Mouse (Mus musculus) lung, postnatal 14 days (tissue): Measurements from ENCODE around the gene Glra3.

Experiments used
- DNase-seq: peaks from one replicate; pipeline ENCODE4 v3.0.0; 2021

Glra3 gene

DNA sequence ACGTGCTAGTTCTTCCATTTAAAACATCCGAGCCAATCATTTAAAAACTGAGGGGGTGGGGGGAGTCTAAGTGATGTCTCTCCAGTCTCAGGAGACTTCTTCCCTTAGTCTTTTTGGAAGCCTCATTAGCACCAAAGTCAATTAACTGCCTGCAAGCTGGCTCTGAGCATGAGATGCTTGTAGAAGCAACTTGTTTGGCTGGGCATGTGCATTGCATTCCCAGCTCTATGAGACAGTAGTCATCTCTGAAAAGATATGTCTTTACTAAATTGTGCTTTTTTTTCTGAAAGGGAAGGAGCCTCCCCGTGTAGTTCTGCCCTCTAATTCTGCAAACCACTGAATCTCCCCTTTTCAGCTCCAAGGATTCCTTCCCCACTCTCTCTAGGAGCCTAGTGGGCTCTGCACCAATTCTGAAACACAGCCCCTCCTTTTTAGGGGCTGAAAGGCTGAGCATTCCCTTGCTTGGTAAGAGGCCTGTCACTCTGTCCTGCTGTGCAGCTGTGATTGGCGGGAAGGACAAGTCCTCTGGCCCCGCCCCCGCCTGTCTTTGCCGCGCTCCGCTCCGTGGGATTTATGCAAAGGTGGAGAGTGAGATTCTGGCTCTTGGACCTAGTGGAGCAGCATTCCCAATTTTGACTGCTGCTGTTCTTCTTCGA, at the start of gene Glra3:
Gene Glra3, plus strand, starts transcription at position 591 of the 656 bp plus-strand sequence.
- DNase-seq = no peak

GRCm38 (mm10) chr8:55906848-55907247, 33.4 kb upstream of the Glra3 start, which contains the start of gene Adam29:
Gene Adam29, minus strand, starts transcription at chr8:55906948.
- DNase-seq = no peak

- DNase-seq = peak; percentile 5
These were observed 243 bp downstream of the Glra3 start for GRCm38 (mm10) chr8:55940526-55940880.

GRCm38 (mm10) chr8:55964759-55965320, 24.6 kb downstream of the Glra3 start:
- DNase-seq = no peak

DNA sequence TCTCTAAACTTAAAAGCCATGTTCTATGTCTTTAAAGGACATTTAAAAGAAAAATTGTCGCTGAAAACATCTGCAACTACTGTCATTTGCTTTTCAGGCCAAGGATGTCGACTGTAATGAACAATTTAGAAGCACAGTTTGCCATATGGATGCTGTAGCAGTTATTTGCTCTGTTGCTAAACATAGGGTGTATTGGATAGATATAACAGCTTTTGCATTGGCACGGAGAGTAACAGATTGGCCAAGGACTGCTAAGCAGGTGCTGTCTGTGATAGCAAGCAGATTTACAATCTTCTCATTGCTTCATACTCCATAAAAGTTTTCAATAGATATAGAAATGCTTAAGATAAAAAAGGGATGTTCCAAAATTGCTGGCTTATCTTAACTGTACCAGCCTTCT, 57.6 kb downstream of the Glra3 start:
- no peak for DNase-seq

- no peak for DNase-seq
These were observed 114.1 kb downstream of the Glra3 start for GRCm38 (mm10) chr8:56054324-56054723.

DNA sequence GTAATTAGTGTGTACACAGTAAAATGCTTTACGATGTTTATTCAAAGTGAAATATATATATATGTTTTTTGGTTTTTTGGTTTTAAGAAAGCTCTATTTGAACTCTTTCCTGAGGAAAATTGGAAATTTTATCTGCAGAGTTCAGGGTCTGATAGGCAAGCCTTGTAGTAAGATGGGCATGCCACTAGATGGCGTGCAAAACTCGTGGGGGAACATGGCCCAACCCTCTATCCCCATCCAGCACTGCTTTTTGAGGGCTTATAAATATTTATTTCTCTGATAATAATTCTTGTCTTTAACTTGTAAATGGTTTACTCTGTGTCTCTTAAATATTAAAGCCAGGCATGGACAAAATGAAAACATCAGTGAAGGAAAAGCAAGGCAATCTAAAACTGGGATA, 122.8 kb downstream of the Glra3 start:
- peak; percentile 71 for DNase-seq

- no peak for DNase-seq
These were observed 130.4 kb downstream of the Glra3 start for GRCm38 (mm10) chr8:56070486-56071254.

- DNase-seq = no peak
These were observed 143.4 kb downstream of the Glra3 start for GRCm38 (mm10) chr8:56083654-56084053.

DNA sequence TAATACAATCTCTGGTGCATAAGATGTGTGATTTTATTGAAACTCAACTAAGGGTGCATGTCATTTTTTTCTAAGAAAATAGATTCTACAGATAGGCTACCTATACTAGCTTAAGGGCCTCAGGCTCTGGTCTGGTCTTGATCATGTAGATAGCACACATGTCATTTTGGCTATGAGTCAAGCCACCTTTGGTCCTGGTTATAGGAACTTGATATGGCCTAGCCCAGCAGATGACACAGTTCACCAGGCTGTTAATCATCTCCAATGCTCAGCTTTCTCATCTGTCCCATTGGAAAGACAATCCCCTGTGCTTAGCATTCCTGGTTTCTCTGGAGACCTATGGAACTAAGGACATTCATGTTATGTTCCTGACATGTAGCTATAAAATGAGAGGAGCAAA, 154.1 kb downstream of the Glra3 start:
- no peak for DNase-seq

GRCm38 (mm10) chr8:56110296-56110695, 170.0 kb downstream of the Glra3 start:
- no peak for DNase-seq

DNA sequence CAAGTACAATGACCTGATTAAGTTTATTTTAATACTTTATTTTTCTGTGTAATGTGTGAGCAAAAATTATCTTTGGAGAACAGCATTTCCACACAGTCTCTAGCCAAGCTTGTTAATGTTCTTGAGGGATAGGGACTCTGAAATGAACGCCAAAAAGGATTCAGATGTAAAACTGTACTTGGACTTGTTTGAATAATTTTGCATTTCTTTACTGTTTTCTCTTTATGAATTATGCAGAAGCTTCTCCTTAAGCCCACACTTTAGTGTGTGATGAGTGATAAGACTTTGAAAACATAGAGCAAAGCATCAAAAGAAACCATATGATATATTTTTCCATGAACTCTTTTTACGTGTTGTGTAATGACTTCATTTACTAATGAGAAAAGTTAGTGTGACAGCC, 189.1 kb downstream of the Glra3 start:
- DNase-seq = no peak

GRCm38 (mm10) chr8:56150697-56151096, 210.4 kb downstream of the Glra3 start:
- DNase-seq = no peak

DNA sequence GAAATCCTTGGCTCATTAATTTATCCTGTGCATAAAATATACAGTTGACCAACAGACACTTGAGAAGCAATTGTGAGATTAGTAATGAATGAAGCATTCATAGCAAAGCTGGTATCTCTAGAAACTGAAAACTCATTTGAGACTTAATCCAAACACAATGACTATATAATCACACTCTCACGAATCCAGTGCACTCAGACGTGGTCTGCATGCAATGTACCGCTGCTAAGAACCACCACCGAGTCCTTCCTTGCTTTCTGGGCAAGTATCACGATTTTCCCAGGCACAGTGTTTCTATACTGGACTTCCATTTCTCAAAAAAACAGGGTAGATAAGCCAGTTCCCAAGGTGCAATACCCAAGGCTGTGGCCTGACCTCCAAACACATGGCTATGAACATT, 211.3 kb downstream of the Glra3 start:
- DNase-seq = no peak

- DNase-seq = no peak
These were observed 218.7 kb downstream of the Glra3 start for GRCm38 (mm10) chr8:56158966-56159365.
